Mouse (Mus musculus): ENCODE measurements at regions not wholly inside any gene's neighbourhood (a gene's known extent, or its start where the extent isn't known, plus 50 kb on each side); places are given as distances from the start of the nearest gene placed in this dataset.
A peak's percentile ranks its signal among the peaks of the same experiment; 100 is the strongest.

DNA sequence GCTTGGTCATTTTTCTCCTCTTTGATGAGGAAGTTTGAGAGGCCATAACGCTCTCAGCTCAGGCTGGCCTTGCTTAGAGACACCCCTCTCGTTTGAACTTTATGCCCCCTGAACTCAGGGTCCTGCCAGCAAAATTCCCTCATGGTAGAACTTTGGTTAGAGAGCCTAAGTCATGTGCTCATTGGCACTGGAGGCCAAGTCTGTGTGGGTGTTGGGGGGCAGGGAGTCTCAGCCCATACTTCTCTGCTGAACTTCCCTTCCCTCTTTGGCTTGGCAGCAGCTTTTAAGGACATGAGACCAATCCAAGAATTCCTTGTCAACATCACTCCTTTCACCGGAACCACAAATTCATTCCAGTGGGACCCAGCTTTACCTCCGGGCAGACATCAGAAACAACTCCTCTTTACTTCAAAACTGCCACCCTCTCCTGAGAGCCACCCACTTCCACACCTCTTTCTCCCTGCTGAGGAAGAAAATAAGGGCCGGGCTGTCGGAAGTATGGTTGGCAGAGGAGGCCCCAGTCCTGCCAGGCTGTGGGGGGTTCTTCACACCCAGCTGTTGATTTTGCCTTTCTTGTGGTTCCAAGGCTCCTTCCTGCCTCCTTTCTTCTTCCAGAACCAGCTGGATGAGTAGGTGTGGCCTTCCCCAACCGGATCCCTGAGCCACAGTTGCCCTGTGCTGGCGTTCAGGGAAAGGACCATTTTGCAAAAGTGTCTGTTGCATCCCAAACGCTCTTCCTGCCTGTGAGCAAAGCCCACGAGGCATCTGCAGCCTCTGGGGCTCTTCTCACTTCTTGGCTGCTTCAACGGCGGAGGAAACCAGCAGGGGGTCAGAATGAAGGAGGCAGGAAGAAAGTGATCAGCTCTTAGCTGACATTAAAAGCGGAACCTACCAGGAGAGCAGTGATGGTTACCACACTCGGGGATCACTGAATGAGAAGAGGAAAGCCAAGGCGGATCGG, 91.5 kb upstream of the Gadd45a start:
- H3K4me1 ChIP-seq (replicated peaks), result peaks cover 5% of the 10 kb centered on the region; the same call in 1 of the 2 replicates
- no peak overlapping the region for H3K4me3 ChIP-seq
- H3K36me3 ChIP-seq, result no peaks in the 10 kb centered on the region
- H3K27me3 ChIP-seq, result no peaks in the 10 kb centered on the region
- H3K4me2 ChIP-seq, result no peak overlapping the region
- H3K9me3 ChIP-seq, result no peaks in the 10 kb centered on the region
- no peak for ATAC-seq (ENCODE audit: low FRiP score)
- 70% methylated on average over 16 of the region's 16 CpGs for WGBS
- no peak overlapping the region for H3K9ac ChIP-seq
- H3K27ac ChIP-seq, result no peak overlapping the region

- no peak overlapping the region for H3K4me3 ChIP-seq
- no peaks in the 10 kb centered on the region for H3K9me3 ChIP-seq
- H3K4me2 ChIP-seq, result no peak overlapping the region
- WGBS, result 92% methylated on average over 4 of the region's 4 CpGs
- peaks cover 5% of the 10 kb centered on the region; the same call in 1 of the 2 replicates for H3K4me1 ChIP-seq (replicated peaks)
- H3K36me3 ChIP-seq, result no peaks in the 10 kb centered on the region
- H3K27ac ChIP-seq, result no peak overlapping the region
- no peaks in the 10 kb centered on the region for H3K27me3 ChIP-seq
- ATAC-seq (ENCODE audit: low FRiP score), result no peak
- no peak overlapping the region for H3K9ac ChIP-seq
Measured at GRCm38 (mm10) chr6:67127727-67128126, 90.5 kb upstream of the Gadd45a start.

GRCm38 (mm10) chr6:67125715-67126312, 88.6 kb upstream of the Gadd45a start:
- no peak overlapping the region for H3K4me3 ChIP-seq
- peaks cover 5% of the 10 kb centered on the region; the same call in 1 of the 2 replicates for H3K4me1 ChIP-seq (replicated peaks)
- no peak overlapping the region for H3K9ac ChIP-seq
- no peaks in the 10 kb centered on the region for H3K36me3 ChIP-seq
- no peak overlapping the region for H3K4me2 ChIP-seq
- 46% methylated on average over 7 of the region's 7 CpGs for WGBS
- ATAC-seq (ENCODE audit: low FRiP score), result no peak
- H3K27ac ChIP-seq, result no peak overlapping the region
- no peaks in the 10 kb centered on the region for H3K9me3 ChIP-seq
- no peaks in the 10 kb centered on the region for H3K27me3 ChIP-seq

DNA sequence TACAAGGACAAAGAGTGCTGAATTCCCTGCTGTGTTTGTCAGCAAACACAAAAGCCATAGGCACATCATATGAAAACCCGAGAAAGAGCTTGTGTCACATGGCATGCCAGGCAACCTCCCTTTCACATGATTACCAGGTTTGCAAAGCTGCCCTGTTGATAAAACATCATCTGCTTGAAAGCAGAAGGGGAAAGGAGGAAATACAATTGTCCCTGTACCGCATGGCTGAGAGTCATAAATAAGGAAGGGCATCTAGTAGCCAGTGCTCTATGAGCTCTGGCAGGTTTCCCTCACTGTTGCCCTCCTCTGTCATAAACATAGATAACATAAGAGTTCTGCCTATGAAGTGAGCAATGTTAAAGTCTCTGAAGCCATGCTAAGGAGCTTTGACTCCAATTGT, 86.8 kb upstream of the Gadd45a start:
- Histone ChIP-seq H3K27ac (no peak overlapping the region), H3K27me3 (no peaks in the 10 kb centered on the region), H3K36me3 (no peaks in the 10 kb centered on the region), H3K4me3 (no peak overlapping the region), H3K9ac (no peak overlapping the region), H3K4me1 (replicated peaks) (no peaks in the 10 kb centered on the region), H3K9me3 (no peaks in the 10 kb centered on the region), H3K4me2 (no peak overlapping the region)
- no peak for ATAC-seq (ENCODE audit: low FRiP score)
- WGBS, result 36% methylated on average over 2 of the region's 2 CpGs

GRCm38 (mm10) chr6:67123071-67123470, 85.8 kb upstream of the Gadd45a start:
- Histone ChIP-seq H3K4me2 (no peak overlapping the region), H3K4me3 (no peak overlapping the region), H3K4me1 (replicated peaks) (no peaks in the 10 kb centered on the region), H3K9ac (no peak overlapping the region), H3K36me3 (no peaks in the 10 kb centered on the region), H3K27ac (no peak overlapping the region), H3K27me3 (no peaks in the 10 kb centered on the region), H3K9me3 (no peaks in the 10 kb centered on the region)
- ATAC-seq (ENCODE audit: low FRiP score), result no peak
- 76% methylated on average over 4 of the region's 4 CpGs for WGBS

DNA sequence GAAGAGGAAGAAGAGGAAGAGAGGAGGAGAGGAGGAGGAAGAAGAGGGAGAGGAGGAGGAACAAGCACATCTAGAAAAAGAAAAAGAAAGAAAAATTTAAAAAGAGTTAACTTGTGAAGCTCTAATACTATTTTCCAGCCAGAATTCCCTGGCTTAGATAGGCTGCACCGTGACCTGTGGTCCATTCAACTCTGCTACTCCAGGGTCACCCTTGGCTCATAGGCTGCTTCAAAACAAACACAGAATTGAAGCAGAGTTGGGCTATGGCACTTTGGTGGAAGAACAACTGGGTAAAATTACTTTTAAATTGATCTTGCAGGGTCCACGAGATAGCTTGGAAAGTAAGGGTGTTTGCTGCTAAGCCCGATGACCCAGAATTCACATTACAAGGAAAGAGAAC, 79.0 kb upstream of the Gadd45a start:
- no peak for ATAC-seq (ENCODE audit: low FRiP score)
- peaks cover 17% of the 10 kb centered on the region for H3K27me3 ChIP-seq
- WGBS, result 85% methylated on average over 3 of the region's 3 CpGs
- H3K4me2 ChIP-seq, result no peak overlapping the region
- no peaks in the 10 kb centered on the region for H3K36me3 ChIP-seq
- H3K27ac ChIP-seq, result no peak overlapping the region
- H3K9me3 ChIP-seq, result no peaks in the 10 kb centered on the region
- peaks cover 11% of the 10 kb centered on the region for H3K4me1 ChIP-seq (replicated peaks)
- no peak overlapping the region for H3K4me3 ChIP-seq
- no peak overlapping the region for H3K9ac ChIP-seq

- H3K27ac ChIP-seq, result no peak overlapping the region
- no peak overlapping the region for H3K4me3 ChIP-seq
- peaks cover 11% of the 10 kb centered on the region for H3K4me1 ChIP-seq (replicated peaks)
- H3K27me3 ChIP-seq, result peaks cover 17% of the 10 kb centered on the region
- H3K4me2 ChIP-seq, result no peak overlapping the region
- no peak overlapping the region for H3K9ac ChIP-seq
- WGBS, result 40% methylated on average over 1 of the region's 1 CpGs
- ATAC-seq (ENCODE audit: low FRiP score), result no peak
- H3K36me3 ChIP-seq, result no peaks in the 10 kb centered on the region
- no peaks in the 10 kb centered on the region for H3K9me3 ChIP-seq
Measured at GRCm38 (mm10) chr6:67115505-67116303, 78.4 kb upstream of the Gadd45a start.

GRCm38 (mm10) chr6:67114753-67115152, 77.5 kb upstream of the Gadd45a start:
- Histone ChIP-seq H3K4me3 (no peak overlapping the region), H3K4me2 (no peak overlapping the region), H3K36me3 (no peaks in the 10 kb centered on the region), H3K27me3 (peaks cover 17% of the 10 kb centered on the region), H3K9ac (no peak overlapping the region), H3K4me1 (replicated peaks) (peaks cover 11% of the 10 kb centered on the region), H3K9me3 (no peaks in the 10 kb centered on the region), H3K27ac (no peak overlapping the region)
- WGBS, result 92% methylated on average over 4 of the region's 4 CpGs
- no peak for ATAC-seq (ENCODE audit: low FRiP score)

GRCm38 (mm10) chr6:67113686-67114278, 76.5 kb upstream of the Gadd45a start:
- H3K27ac ChIP-seq, result no peak overlapping the region
- peak overlapping the region; percentile 60 for H3K9ac ChIP-seq
- no peaks in the 10 kb centered on the region for H3K9me3 ChIP-seq
- H3K36me3 ChIP-seq, result no peaks in the 10 kb centered on the region
- H3K4me1 ChIP-seq (replicated peaks), result peaks cover 11% of the 10 kb centered on the region
- H3K4me2 ChIP-seq, result peak overlapping the region; percentile 57
- WGBS, result 8% methylated on average over 26 of the region's 26 CpGs
- peaks cover 17% of the 10 kb centered on the region for H3K27me3 ChIP-seq
- ATAC-seq (ENCODE audit: low FRiP score), result peak; percentile 58
- peak overlapping the region; percentile 30 for H3K4me3 ChIP-seq

DNA sequence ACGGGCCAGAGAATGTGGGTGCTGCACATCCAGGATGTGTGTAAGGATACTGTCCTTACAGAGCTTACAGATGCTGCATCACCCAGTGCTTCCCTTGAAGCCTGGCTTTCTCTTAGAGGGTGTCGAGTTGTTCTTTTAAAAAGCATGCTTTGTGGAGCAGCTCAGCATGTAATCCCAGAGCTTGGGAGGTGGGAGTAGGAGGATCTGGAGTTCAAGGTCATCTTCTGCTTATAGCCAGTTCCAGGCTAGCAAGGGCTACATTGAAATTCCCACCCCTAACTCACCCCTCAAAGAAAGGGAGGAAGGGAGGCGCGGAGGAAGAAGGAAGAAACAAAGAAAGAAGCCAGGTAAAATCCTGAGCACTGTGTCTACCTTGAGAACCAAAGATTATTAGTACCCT, 76.0 kb upstream of the Gadd45a start:
- H3K36me3 ChIP-seq, result no peaks in the 10 kb centered on the region
- no peaks in the 10 kb centered on the region for H3K9me3 ChIP-seq
- peak overlapping the region; percentile 57; the same call in 1 of the 2 replicates for H3K4me2 ChIP-seq
- no peak overlapping the region for H3K9ac ChIP-seq
- H3K27me3 ChIP-seq, result peaks cover 17% of the 10 kb centered on the region
- WGBS, result 64% methylated on average over 4 of the region's 4 CpGs
- no peak for ATAC-seq (ENCODE audit: low FRiP score)
- H3K27ac ChIP-seq, result no peak overlapping the region
- no peak overlapping the region for H3K4me3 ChIP-seq
- peaks cover 11% of the 10 kb centered on the region for H3K4me1 ChIP-seq (replicated peaks)

DNA sequence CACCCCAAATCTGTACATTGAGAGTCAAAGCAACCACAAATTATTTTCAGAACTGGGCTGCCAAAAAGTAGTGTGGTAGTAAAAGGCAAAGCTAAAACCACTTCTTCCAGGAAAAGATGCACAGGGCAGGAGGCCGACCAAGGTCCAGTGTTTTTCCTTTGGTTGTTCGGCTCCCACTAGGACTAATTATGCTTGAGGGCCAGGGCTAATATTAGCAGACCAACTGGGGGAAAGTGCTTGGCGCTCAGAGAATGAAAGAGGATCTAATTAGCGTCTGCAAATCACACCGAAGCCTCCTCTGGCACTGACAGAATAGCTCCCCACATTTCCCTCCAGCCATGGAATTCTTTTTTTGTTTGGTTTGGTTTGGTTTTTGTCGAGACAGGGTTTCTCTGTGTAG, 75.1 kb upstream of the Gadd45a start:
- no peak overlapping the region for H3K27ac ChIP-seq
- no peak overlapping the region for H3K9ac ChIP-seq
- ATAC-seq (ENCODE audit: low FRiP score), result no peak
- no peak overlapping the region for H3K4me2 ChIP-seq
- peaks cover 11% of the 10 kb centered on the region for H3K4me1 ChIP-seq (replicated peaks)
- H3K9me3 ChIP-seq, result no peaks in the 10 kb centered on the region
- WGBS, result 62% methylated on average over 6 of the region's 6 CpGs
- H3K27me3 ChIP-seq, result peaks cover 17% of the 10 kb centered on the region
- no peak overlapping the region for H3K4me3 ChIP-seq
- no peaks in the 10 kb centered on the region for H3K36me3 ChIP-seq

GRCm38 (mm10) chr6:67111581-67111980, 74.3 kb upstream of the Gadd45a start:
- 53% methylated on average over 2 of the region's 2 CpGs for WGBS
- ATAC-seq (ENCODE audit: low FRiP score), result no peak
- no peak overlapping the region for H3K4me3 ChIP-seq

More at GRCm38 (mm10) chr6:67111581-67111980, 74.3 kb upstream of the Gadd45a start:
- Histone ChIP-seq H3K9me3 (no peaks in the 10 kb centered on the region), H3K4me1 (replicated peaks) (peaks cover 11% of the 10 kb centered on the region), H3K4me2 (no peak overlapping the region), H3K36me3 (no peaks in the 10 kb centered on the region), H3K9ac (no peak overlapping the region), H3K27ac (no peak overlapping the region), H3K27me3 (peaks cover 17% of the 10 kb centered on the region)
